Mouse (Mus musculus) small intestine, adult 10 weeks (tissue): Measurements from ENCODE around the gene Slc7a11. TPM values are rescaled to one million over a fixed set of nuclear protein-coding genes. Genes with fewer than 3 reads are reported as not detected.

Experiments
- polyA plus RNA-seq: library from polyadenylated mRNA; stranded (reverse); fragments of 350-450 nt; fragmentation: Illumina TruSeq; extraction: RNeasy Lipid Tissue Mini Kit (QIAGEN cat#74804); gene quantifications from one replicate; pipeline ENCODE4 v1.2.3, GENCODE M21; 2014; ENCODE audit warnings: low replicate concordance

Gene Slc7a11
- 1.2 TPM for polyA plus RNA-seq

GRCm38 (mm10) chr3:50443421-50443916, at the start of gene Slc7a11:
Gene Slc7a11 (minus strand): TSS chr3:50443614.

